Mouse (Mus musculus): Measurements from ENCODE around the gene Gan. TPM values are rescaled to one million over a fixed set of nuclear protein-coding genes. Genes with fewer than 3 reads are reported as not detected.

Gan gene
- polyA plus RNA-seq, 1 experiment from 2014 or later: 1.3 TPM

- H3K4me2 ChIP-seq: no peak overlapping the region
- H3K4me1 ChIP-seq (replicated peaks): peaks cover 13% of the 10 kb centered on the region
- H3K9ac ChIP-seq: no peak overlapping the region
- H3K4me3 ChIP-seq: no peak overlapping the region
- no peaks in the 10 kb centered on the region for H3K27me3 ChIP-seq (replicated peaks)
- ATAC-seq (ENCODE audit: insufficient number of reproducible peaks, low FRiP score): no peak
- WGBS: 58% methylated on average over 17 of the region's 17 CpGs
- H3K27ac ChIP-seq (ENCODE audit: poor library complexity, severe bottlenecking): no peak overlapping the region
- H3K9me3 ChIP-seq (replicated peaks): no peaks in the 10 kb centered on the region
- no peaks in the 10 kb centered on the region for H3K36me3 ChIP-seq
Observed at GRCm38 (mm10) chr8:117253390-117254269, 95.7 kb downstream of the Gan start.

GRCm38 (mm10) chr8:117254496-117254895 is 96.6 kb downstream of the Gan start:
- Histone ChIP-seq H3K4me3 (no peak overlapping the region), H3K4me1 (replicated peaks) (peaks cover 22% of the 10 kb centered on the region), H3K9me3 (replicated peaks) (no peaks in the 10 kb centered on the region), H3K36me3 (no peaks in the 10 kb centered on the region), H3K27ac (ENCODE audit: poor library complexity, severe bottlenecking) (no peak overlapping the region), H3K27me3 (replicated peaks) (no peaks in the 10 kb centered on the region), H3K9ac (no peak overlapping the region), H3K4me2 (no peak overlapping the region)
- no peak for ATAC-seq (ENCODE audit: insufficient number of reproducible peaks, low FRiP score)
- 75% methylated on average over 6 of the region's 6 CpGs for WGBS

GRCm38 (mm10) chr8:117256292-117256938 is 98.5 kb downstream of the Gan start:
- Histone ChIP-seq H3K9ac (peak overlapping the region; percentile 95), H3K4me1 (replicated peaks) (peaks cover 40% of the 10 kb centered on the region), H3K27me3 (replicated peaks) (no peaks in the 10 kb centered on the region), H3K36me3 (no peaks in the 10 kb centered on the region), H3K27ac (ENCODE audit: poor library complexity, severe bottlenecking) (peak overlapping the region; percentile 70), H3K4me3 (peak overlapping the region; percentile 94), H3K4me2 (peak overlapping the region; percentile 91), H3K9me3 (replicated peaks) (no peaks in the 10 kb centered on the region)
- under 1% methylated on average over 68 of the region's 92 CpGs for WGBS
- ATAC-seq (ENCODE audit: insufficient number of reproducible peaks, low FRiP score): peak; percentile 97

GRCm38 (mm10) chr8:117257029-117257820 is 99.3 kb downstream of the Gan start, which contains the start of gene Cmip:
Gene Cmip (plus strand): TSS chr8:117257064.
- H3K36me3 ChIP-seq: no peaks in the 10 kb centered on the region
- H3K9me3 ChIP-seq (replicated peaks): no peaks in the 10 kb centered on the region
- peak within 1 kb of the TSS; percentile 70 for H3K27ac ChIP-seq (ENCODE audit: poor library complexity, severe bottlenecking)
- peak within 1 kb of the TSS; percentile 91 for H3K4me2 ChIP-seq
- ATAC-seq (ENCODE audit: insufficient number of reproducible peaks, low FRiP score): peak; percentile 12
- peaks cover 47% of the 10 kb centered on the region for H3K4me1 ChIP-seq (replicated peaks)
- peak within 1 kb of the TSS; percentile 95 for H3K9ac ChIP-seq
- no peaks in the 10 kb centered on the region for H3K27me3 ChIP-seq (replicated peaks)
- peak within 1 kb of the TSS; percentile 94 for H3K4me3 ChIP-seq
- under 1% methylated on average over 40 of the region's 65 CpGs for WGBS

- peak overlapping the region; percentile 91 for H3K4me2 ChIP-seq
- no peaks in the 10 kb centered on the region for H3K36me3 ChIP-seq
- WGBS: 7% methylated on average over 22 of the region's 22 CpGs
- H3K27ac ChIP-seq (ENCODE audit: poor library complexity, severe bottlenecking): peak overlapping the region; percentile 70
- peaks cover 53% of the 10 kb centered on the region for H3K4me1 ChIP-seq (replicated peaks)
- no peak for ATAC-seq (ENCODE audit: insufficient number of reproducible peaks, low FRiP score)
- H3K27me3 ChIP-seq (replicated peaks): no peaks in the 10 kb centered on the region
- peak overlapping the region; percentile 94 for H3K4me3 ChIP-seq
- no peaks in the 10 kb centered on the region for H3K9me3 ChIP-seq (replicated peaks)
- H3K9ac ChIP-seq: peak overlapping the region; percentile 95
Observed at GRCm38 (mm10) chr8:117257821-117258575, 100.1 kb downstream of the Gan start.

GRCm38 (mm10) chr8:117258576-117259040 is 100.7 kb downstream of the Gan start:
- peak overlapping the region; percentile 95 for H3K9ac ChIP-seq
- no peak for ATAC-seq (ENCODE audit: insufficient number of reproducible peaks, low FRiP score)
- no peaks in the 10 kb centered on the region for H3K36me3 ChIP-seq
- WGBS: 53% methylated on average over 6 of the region's 6 CpGs
- no peaks in the 10 kb centered on the region for H3K27me3 ChIP-seq (replicated peaks)
- peak overlapping the region; percentile 91 for H3K4me2 ChIP-seq
- no peaks in the 10 kb centered on the region for H3K9me3 ChIP-seq (replicated peaks)
- H3K4me1 ChIP-seq (replicated peaks): peaks cover 59% of the 10 kb centered on the region
- H3K27ac ChIP-seq (ENCODE audit: poor library complexity, severe bottlenecking): peak overlapping the region; percentile 53
- H3K4me3 ChIP-seq: peak overlapping the region; percentile 94

- H3K27ac ChIP-seq (ENCODE audit: poor library complexity, severe bottlenecking): no peak overlapping the region
Observed at GRCm38 (mm10) chr8:117259431-117260001, 101.6 kb downstream of the Gan start.

GRCm38 (mm10) chr8:117260234-117260929 is 102.4 kb downstream of the Gan start:
- Histone ChIP-seq H3K27me3 (replicated peaks) (no peaks in the 10 kb centered on the region), H3K4me1 (replicated peaks) (peaks cover 62% of the 10 kb centered on the region), H3K36me3 (no peaks in the 10 kb centered on the region), H3K9ac (0 out of 2 replicates have a peak overlapping the region, but pooled peaks have one; percentile 44), H3K4me2 (peak overlapping the region; percentile 91), H3K9me3 (replicated peaks) (no peaks in the 10 kb centered on the region), H3K4me3 (no peak overlapping the region), H3K27ac (ENCODE audit: poor library complexity, severe bottlenecking) (no peak overlapping the region)
- ATAC-seq (ENCODE audit: insufficient number of reproducible peaks, low FRiP score): no peak
- 57% methylated on average over 14 of the region's 14 CpGs for WGBS

More at GRCm38 (mm10) chr8:117259431-117260001, 101.6 kb downstream of the Gan start:
- Histone ChIP-seq H3K4me2 (peak overlapping the region; percentile 91), H3K4me1 (replicated peaks) (peaks cover 57% of the 10 kb centered on the region), H3K36me3 (no peaks in the 10 kb centered on the region), H3K4me3 (peak overlapping the region; percentile 94; the same call in 1 of the 2 replicates), H3K9ac (0 out of 2 replicates have a peak overlapping the region, but pooled peaks have one; percentile 95), H3K9me3 (replicated peaks) (no peaks in the 10 kb centered on the region), H3K27me3 (replicated peaks) (no peaks in the 10 kb centered on the region)
- ATAC-seq (ENCODE audit: insufficient number of reproducible peaks, low FRiP score): no peak
- 76% methylated on average over 11 of the region's 11 CpGs for WGBS

GRCm38 (mm10) chr8:117260930-117261475 is 103.1 kb downstream of the Gan start:
- H3K9ac ChIP-seq: no peak overlapping the region
- no peak overlapping the region for H3K27ac ChIP-seq (ENCODE audit: poor library complexity, severe bottlenecking)
- H3K9me3 ChIP-seq (replicated peaks): no peaks in the 10 kb centered on the region
- no peaks in the 10 kb centered on the region for H3K27me3 ChIP-seq (replicated peaks)
- H3K4me3 ChIP-seq: no peak overlapping the region
- peaks cover 61% of the 10 kb centered on the region for H3K4me1 ChIP-seq (replicated peaks)
- H3K4me2 ChIP-seq: peak overlapping the region; percentile 36; the same call in 1 of the 2 replicates
- H3K36me3 ChIP-seq: no peaks in the 10 kb centered on the region
- WGBS: 59% methylated on average over 14 of the region's 14 CpGs
- ATAC-seq (ENCODE audit: insufficient number of reproducible peaks, low FRiP score): no peak

Data from heart, embryonic 12.5 days (tissue).